Mouse (Mus musculus): ENCODE results near the gene Fam19a2. TPM values are rescaled to one million over a fixed set of nuclear protein-coding genes. Genes with fewer than 3 reads are reported as not detected.

Fam19a2 gene
- polyA plus RNA-seq, 1 experiment from 2014 or later: 4.4 TPM

DNA sequence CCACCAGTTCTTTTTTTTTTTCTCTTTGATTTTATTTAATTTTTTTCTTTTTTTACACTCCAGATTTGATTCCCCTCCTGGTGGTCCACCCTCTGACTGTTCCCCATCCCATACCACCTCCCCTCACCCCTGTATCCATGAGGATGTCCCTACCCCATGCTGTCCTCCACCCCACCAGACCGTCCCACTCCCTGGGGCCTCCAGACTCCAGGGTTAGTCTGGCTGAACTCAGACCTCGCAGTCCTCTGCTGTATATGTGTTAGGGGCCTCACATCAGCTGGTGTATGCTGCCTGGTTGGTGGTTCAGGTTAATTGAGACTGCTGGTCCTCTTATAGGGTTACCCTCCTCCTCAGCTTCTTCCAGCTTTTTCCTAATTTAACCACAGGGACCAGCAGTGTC lies 362.9 kb downstream of the Fam19a2 start:
- DNase-seq (ENCODE audit: low spot score): no peak
- no peak overlapping the region for H3K4me2 ChIP-seq (ENCODE audit: low read depth, low read length, severe bottlenecking)
- no peaks in the 10 kb centered on the region for H3K4me1 ChIP-seq (replicated peaks; ENCODE audit: control insufficient read depth, insufficient read depth, low read length)
- H3K27me3 ChIP-seq (ENCODE audit: control insufficient read depth, insufficient read depth, low read length): no peaks in the 10 kb centered on the region
- no peaks in the 10 kb centered on the region for H3K9me3 ChIP-seq (ENCODE audit: control insufficient read depth, low read length)
- H3K27ac ChIP-seq (ENCODE audit: low read depth, low read length): no peak overlapping the region
- H3K4me3 ChIP-seq (ENCODE audit: low read depth, low read length): no peak overlapping the region
- no peak for ATAC-seq (replicated peaks; ENCODE audit: low FRiP score)
- WGBS: 90% methylated on average over 2 of the region's 2 CpGs
- H3K36me3 ChIP-seq (ENCODE audit: control insufficient read depth, insufficient read depth, low read length): no peaks in the 10 kb centered on the region
- H3K9ac ChIP-seq (ENCODE audit: low read length): no peak overlapping the region

- no peaks in the 10 kb centered on the region for H3K27me3 ChIP-seq (ENCODE audit: control insufficient read depth, insufficient read depth, low read length)
- no peak overlapping the region for H3K4me3 ChIP-seq (ENCODE audit: low read depth, low read length)
- no peak overlapping the region for H3K9ac ChIP-seq (ENCODE audit: low read length)
- ATAC-seq (replicated peaks; ENCODE audit: low FRiP score) (peak; percentile 67), DNase-seq (ENCODE audit: low spot score) (no peak)
- H3K36me3 ChIP-seq (ENCODE audit: control insufficient read depth, insufficient read depth, low read length): no peaks in the 10 kb centered on the region
- H3K27ac ChIP-seq (ENCODE audit: low read depth, low read length): no peak overlapping the region
- H3K4me1 ChIP-seq (replicated peaks; ENCODE audit: control insufficient read depth, insufficient read depth, low read length): no peaks in the 10 kb centered on the region
- no peak overlapping the region for H3K4me2 ChIP-seq (ENCODE audit: low read depth, low read length, severe bottlenecking)
- WGBS: 67% methylated on average over 5 of the region's 5 CpGs
- H3K9me3 ChIP-seq (ENCODE audit: control insufficient read depth, low read length): no peaks in the 10 kb centered on the region
These were observed 365.5 kb downstream of the Fam19a2 start for GRCm38 (mm10) chr10:123629248-123629744.

DNA sequence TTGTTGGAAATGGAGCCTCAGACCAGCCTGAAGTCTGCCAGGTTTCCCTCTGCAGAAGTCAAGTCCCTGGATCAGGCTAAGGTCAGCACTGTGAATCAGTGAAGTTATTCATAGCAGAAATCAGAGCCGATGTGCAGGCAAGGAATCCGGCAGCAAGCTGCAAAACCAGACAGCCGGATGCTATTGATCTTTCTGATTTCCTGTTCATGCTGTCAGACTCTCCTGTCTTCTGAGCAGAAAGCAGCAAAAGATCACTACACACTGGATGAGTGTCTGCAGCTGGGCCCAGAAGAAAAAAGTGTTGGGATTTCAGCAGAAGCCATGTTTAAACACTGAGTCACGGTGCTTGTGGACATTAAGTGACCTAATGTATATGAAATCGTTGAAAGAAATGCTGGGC lies 368.2 kb downstream of the Fam19a2 start:
- no peak overlapping the region for H3K4me3 ChIP-seq (ENCODE audit: low read depth, low read length)
- H3K4me1 ChIP-seq (replicated peaks; ENCODE audit: control insufficient read depth, insufficient read depth, low read length): no peaks in the 10 kb centered on the region
- H3K9me3 ChIP-seq (ENCODE audit: control insufficient read depth, low read length): no peaks in the 10 kb centered on the region
- 81% methylated on average over 5 of the region's 5 CpGs for WGBS
- ATAC-seq (replicated peaks; ENCODE audit: low FRiP score) (no peak), DNase-seq (ENCODE audit: low spot score) (no peak)
- no peaks in the 10 kb centered on the region for H3K36me3 ChIP-seq (ENCODE audit: control insufficient read depth, insufficient read depth, low read length)
- H3K4me2 ChIP-seq (ENCODE audit: low read depth, low read length, severe bottlenecking): no peak overlapping the region
- H3K9ac ChIP-seq (ENCODE audit: low read length): no peak overlapping the region
- no peak overlapping the region for H3K27ac ChIP-seq (ENCODE audit: low read depth, low read length)
- no peaks in the 10 kb centered on the region for H3K27me3 ChIP-seq (ENCODE audit: control insufficient read depth, insufficient read depth, low read length)

GRCm38 (mm10) chr10:123636655-123637054 lies 372.9 kb downstream of the Fam19a2 start:
- ATAC-seq (replicated peaks; ENCODE audit: low FRiP score): no peak
- Histone ChIP-seq H3K4me1 (replicated peaks; ENCODE audit: control insufficient read depth, insufficient read depth, low read length) (no peaks in the 10 kb centered on the region), H3K4me3 (ENCODE audit: low read depth, low read length) (no peak overlapping the region), H3K9me3 (ENCODE audit: control insufficient read depth, low read length) (no peaks in the 10 kb centered on the region), H3K36me3 (ENCODE audit: control insufficient read depth, insufficient read depth, low read length) (no peaks in the 10 kb centered on the region), H3K4me2 (ENCODE audit: low read depth, low read length, severe bottlenecking) (no peak overlapping the region), H3K27me3 (ENCODE audit: control insufficient read depth, insufficient read depth, low read length) (no peaks in the 10 kb centered on the region), H3K9ac (ENCODE audit: low read length) (no peak overlapping the region), H3K27ac (ENCODE audit: low read depth, low read length) (no peak overlapping the region)
- DNase-seq (ENCODE audit: low spot score): no peak
- WGBS: 67% methylated on average over 5 of the region's 5 CpGs

DNA sequence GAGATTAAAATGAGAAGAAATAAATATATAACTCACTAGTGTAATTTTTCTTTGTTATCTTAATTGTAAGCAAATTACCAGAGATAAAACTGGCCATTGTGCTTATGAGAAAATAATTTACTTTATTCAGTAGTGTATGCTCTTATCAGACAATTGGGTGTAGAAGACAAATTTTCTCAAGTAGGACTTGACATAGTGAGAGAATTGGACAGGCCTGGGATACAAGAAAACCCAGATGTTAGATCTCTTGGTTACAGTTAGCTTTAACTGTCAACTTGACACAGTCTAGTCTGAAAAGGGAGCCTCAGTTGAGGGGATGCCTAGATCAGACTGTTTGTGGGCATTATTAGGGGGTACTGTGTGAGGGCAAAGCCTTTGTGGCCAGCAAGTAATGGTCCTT lies 373.7 kb downstream of the Fam19a2 start:
- Histone ChIP-seq H3K36me3 (ENCODE audit: control insufficient read depth, insufficient read depth, low read length) (no peaks in the 10 kb centered on the region), H3K9me3 (ENCODE audit: control insufficient read depth, low read length) (no peaks in the 10 kb centered on the region), H3K27me3 (ENCODE audit: control insufficient read depth, insufficient read depth, low read length) (no peaks in the 10 kb centered on the region), H3K4me3 (ENCODE audit: low read depth, low read length) (no peak overlapping the region), H3K4me2 (ENCODE audit: low read depth, low read length, severe bottlenecking) (no peak overlapping the region), H3K9ac (ENCODE audit: low read length) (no peak overlapping the region), H3K4me1 (replicated peaks; ENCODE audit: control insufficient read depth, insufficient read depth, low read length) (no peaks in the 10 kb centered on the region), H3K27ac (ENCODE audit: low read depth, low read length) (no peak overlapping the region)
- ATAC-seq (replicated peaks; ENCODE audit: low FRiP score) (no peak), DNase-seq (ENCODE audit: low spot score) (no peak)

- Histone ChIP-seq H3K27me3 (ENCODE audit: control insufficient read depth, insufficient read depth, low read length) (no peaks in the 10 kb centered on the region), H3K4me2 (ENCODE audit: low read depth, low read length, severe bottlenecking) (no peak overlapping the region), H3K9ac (ENCODE audit: low read length) (no peak overlapping the region), H3K36me3 (ENCODE audit: control insufficient read depth, insufficient read depth, low read length) (no peaks in the 10 kb centered on the region), H3K9me3 (ENCODE audit: control insufficient read depth, low read length) (no peaks in the 10 kb centered on the region), H3K27ac (ENCODE audit: low read depth, low read length) (no peak overlapping the region), H3K4me1 (replicated peaks; ENCODE audit: control insufficient read depth, insufficient read depth, low read length) (no peaks in the 10 kb centered on the region), H3K4me3 (ENCODE audit: low read depth, low read length) (no peak overlapping the region)
- DNase-seq (ENCODE audit: low spot score) (no peak), ATAC-seq (replicated peaks; ENCODE audit: low FRiP score) (no peak)
- 93% methylated on average over 4 of the region's 4 CpGs for WGBS
These were observed 381.8 kb downstream of the Fam19a2 start for GRCm38 (mm10) chr10:123645568-123645967.

DNA sequence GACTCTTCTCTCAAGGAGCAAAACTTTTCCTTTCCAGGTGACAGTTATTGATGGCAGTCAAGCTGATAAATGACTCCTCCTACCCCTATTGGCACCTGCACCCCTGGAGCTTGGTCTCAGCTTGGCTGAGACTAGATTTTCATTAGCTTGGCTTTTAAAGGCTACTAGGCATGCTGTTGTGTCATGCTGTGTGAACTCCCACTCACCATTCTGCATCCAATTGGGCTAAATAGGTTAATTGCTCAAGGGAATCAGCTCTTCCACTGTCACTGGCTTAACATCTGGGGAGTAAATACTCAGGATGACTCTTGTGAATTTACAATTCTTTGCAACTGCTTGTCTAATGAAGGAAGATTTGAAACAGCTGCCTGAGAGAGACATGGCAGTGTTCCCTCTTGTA lies 407.4 kb downstream of the Fam19a2 start:
- no peak overlapping the region for H3K27ac ChIP-seq (ENCODE audit: low read depth, low read length)
- no peak for ATAC-seq (replicated peaks; ENCODE audit: low FRiP score)
- H3K27me3 ChIP-seq (ENCODE audit: control insufficient read depth, insufficient read depth, low read length): no peaks in the 10 kb centered on the region
- no peaks in the 10 kb centered on the region for H3K36me3 ChIP-seq (ENCODE audit: control insufficient read depth, insufficient read depth, low read length)
- DNase-seq (ENCODE audit: low spot score): no peak
- no peaks in the 10 kb centered on the region for H3K4me1 ChIP-seq (replicated peaks; ENCODE audit: control insufficient read depth, insufficient read depth, low read length)
- no peaks in the 10 kb centered on the region for H3K9me3 ChIP-seq (ENCODE audit: control insufficient read depth, low read length)
- no peak overlapping the region for H3K9ac ChIP-seq (ENCODE audit: low read length)
- H3K4me3 ChIP-seq (ENCODE audit: low read depth, low read length): no peak overlapping the region
- no peak overlapping the region for H3K4me2 ChIP-seq (ENCODE audit: low read depth, low read length, severe bottlenecking)

DNA sequence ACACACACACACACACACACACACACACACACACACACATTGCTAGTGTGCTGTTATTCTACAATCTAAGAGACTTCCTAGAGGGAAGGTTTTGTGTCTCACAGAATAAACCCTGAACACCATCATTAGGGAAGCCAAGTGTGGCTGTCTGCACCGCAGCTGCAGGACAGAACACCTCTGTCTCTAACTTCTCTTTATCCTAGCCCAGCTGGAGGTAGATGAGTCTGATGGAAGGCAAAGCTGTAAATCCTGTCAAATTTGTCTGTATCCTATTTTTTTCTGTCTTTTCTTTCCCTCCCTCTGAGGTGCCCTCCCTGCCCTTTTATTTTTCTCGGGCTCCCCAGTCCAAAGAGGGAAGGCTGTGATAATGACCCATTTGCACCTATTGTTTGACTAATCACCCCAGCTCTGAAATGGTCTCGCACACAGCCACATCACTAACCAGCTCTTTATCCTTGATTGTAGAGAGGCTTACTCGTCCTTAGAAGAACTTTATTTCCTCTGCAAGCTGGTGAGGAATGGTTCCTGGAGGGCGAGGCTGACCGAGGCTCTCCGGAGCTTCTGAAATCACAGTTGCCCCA lies 414.6 kb downstream of the Fam19a2 start:
- 2% methylated on average over 7 of the region's 7 CpGs for WGBS
- H3K27me3 ChIP-seq (ENCODE audit: control insufficient read depth, insufficient read depth, low read length): no peaks in the 10 kb centered on the region
- H3K36me3 ChIP-seq (ENCODE audit: control insufficient read depth, insufficient read depth, low read length): no peaks in the 10 kb centered on the region
- no peaks in the 10 kb centered on the region for H3K9me3 ChIP-seq (ENCODE audit: control insufficient read depth, low read length)
- no peak overlapping the region for H3K27ac ChIP-seq (ENCODE audit: low read depth, low read length)
- H3K9ac ChIP-seq (ENCODE audit: low read length): no peak overlapping the region
- no peak overlapping the region for H3K4me3 ChIP-seq (ENCODE audit: low read depth, low read length)
- 0 out of 2 replicates have a peak overlapping the region, but pooled peaks have one; percentile 11 for H3K4me2 ChIP-seq (ENCODE audit: low read depth, low read length, severe bottlenecking)
- DNase-seq (ENCODE audit: low spot score) (no peak), ATAC-seq (replicated peaks; ENCODE audit: low FRiP score) (peak; percentile 81)
- H3K4me1 ChIP-seq (replicated peaks; ENCODE audit: control insufficient read depth, insufficient read depth, low read length): peaks cover 2% of the 10 kb centered on the region; the same call in 1 of the 2 replicates

GRCm38 (mm10) chr10:123682718-123683255 lies 419.0 kb downstream of the Fam19a2 start:
- peaks cover 2% of the 10 kb centered on the region; the same call in 1 of the 2 replicates for H3K4me1 ChIP-seq (replicated peaks; ENCODE audit: control insufficient read depth, insufficient read depth, low read length)
- no peaks in the 10 kb centered on the region for H3K9me3 ChIP-seq (ENCODE audit: control insufficient read depth, low read length)
- DNase-seq (ENCODE audit: low spot score) (no peak), ATAC-seq (replicated peaks; ENCODE audit: low FRiP score) (no peak)
- no peaks in the 10 kb centered on the region for H3K36me3 ChIP-seq (ENCODE audit: control insufficient read depth, insufficient read depth, low read length)
- H3K27me3 ChIP-seq (ENCODE audit: control insufficient read depth, insufficient read depth, low read length): no peaks in the 10 kb centered on the region
- H3K27ac ChIP-seq (ENCODE audit: low read depth, low read length): no peak overlapping the region
- H3K4me3 ChIP-seq (ENCODE audit: low read depth, low read length): no peak overlapping the region
- H3K9ac ChIP-seq (ENCODE audit: low read length): no peak overlapping the region
- 66% methylated on average over 9 of the region's 9 CpGs for WGBS
- no peak overlapping the region for H3K4me2 ChIP-seq (ENCODE audit: low read depth, low read length, severe bottlenecking)
